Comparison of ENCODE assay signal across 13 mouse cellular contexts in genomic region chr16:33732846-33733580, GRCm38 (mm10). TPM values are rescaled to one million over a fixed set of nuclear protein-coding genes. Genes with fewer than 3 reads are reported as not detected.
DNase-seq lines count a peak whose midpoint lies in the region; ATAC-seq and TF ChIP-seq lines count a peak whose summit lies in the region.
"Had no signal": no experiment of that assay in that cellular context is flagged by ENCODE, and none has a peak within 500 bp of the region (broad histone marks: within the 10 kb centered on the region; RNA-seq: fewer than 3 reads in every experiment).

No protein-coding gene starts in this region.

- DNase-seq in gastrocnemius, adult 2 months, result no peak
- no peak for DNase-seq in gastrocnemius, adult 18-20 months (ENCODE audit: low spot score)
- peak; percentile 72 to 76 for DNase-seq in B cell, adult 2 months
- DNase-seq in liver, postnatal 0 days, result no peak
- no peak for DNase-seq in heart, adult 11 months
- no peak for DNase-seq in heart, embryonic 10.5 days (ENCODE audit: low spot score)
- DNase-seq: gastrocnemius, postnatal 14 days; kidney, postnatal 14 days; lung, postnatal 4 days had no signal

- intact Hi-C loops in gastrocnemius, adult 2 months (cut with DNase I), result no loop called here

- no peaks in the 10 kb centered on the region for H3K9me3 ChIP-seq in forebrain, embryonic 12.5 days
- no peaks in the 10 kb centered on the region for H3K9me3 ChIP-seq in liver, postnatal 0 days (ENCODE audit: low read length)
- no peaks in the 10 kb centered on the region for H3K9me3 ChIP-seq in heart, embryonic 10.5 days
- H3K9me3 ChIP-seq: embryonic facial prominence, embryonic 13.5 days; limb, embryonic 12.5 days had no signal

- 68% methylated on average over 15 of the region's 15 CpGs for WGBS in forebrain, embryonic 12.5 days
- WGBS in liver, postnatal 0 days (ENCODE audit: insufficient replicate concordance), result 52% methylated on average over 15 of the region's 15 CpGs
- 83% methylated on average over 15 of the region's 15 CpGs for WGBS in heart, embryonic 10.5 days

- H3K9ac ChIP-seq in forebrain, embryonic 12.5 days, result no peak overlapping the region
- H3K9ac ChIP-seq in liver, postnatal 0 days (replicated peaks), result no peak overlapping the region
- H3K9ac ChIP-seq: embryonic facial prominence, embryonic 13.5 days; limb, embryonic 12.5 days had no signal

- no peak for ATAC-seq in forebrain, embryonic 12.5 days (ENCODE audit: low FRiP score)
- ATAC-seq in liver, postnatal 0 days, result no peak
- no peak for ATAC-seq in megakaryocyte, adult 5-6 weeks (ENCODE audit: poor library complexity, severe bottlenecking)

- H3K4me2 ChIP-seq in forebrain, embryonic 12.5 days, result no peak overlapping the region
- no peak overlapping the region for H3K4me2 ChIP-seq in liver, postnatal 0 days (ENCODE audit: low read depth, low read length)
- H3K4me2 ChIP-seq: embryonic facial prominence, embryonic 13.5 days; limb, embryonic 12.5 days had no signal

- peaks cover 59% of the 10 kb centered on the region for H3K4me1 ChIP-seq in forebrain, embryonic 12.5 days
- H3K4me1 ChIP-seq in liver, postnatal 0 days (ENCODE audit: insufficient read depth), result peaks cover 9% of the 10 kb centered on the region
- H3K4me1 ChIP-seq in heart, embryonic 10.5 days, result peaks cover 20% of the 10 kb centered on the region

- TF ChIP-seq CTCF in gastrocnemius, adult 2 months (IDR thresholded peaks at IDR 0.05), result no peak
- TF ChIP-seq CTCF in liver, postnatal 0 days (IDR thresholded peaks at IDR 0.05; ENCODE audit: low read depth), result no peak

- no peaks in the 10 kb centered on the region for H3K27me3 ChIP-seq in forebrain, embryonic 12.5 days
- no peaks in the 10 kb centered on the region for H3K27me3 ChIP-seq in liver, postnatal 0 days (ENCODE audit: insufficient read depth, low read length)
- no peaks in the 10 kb centered on the region for H3K27me3 ChIP-seq in heart, embryonic 10.5 days (ENCODE audit: insufficient read depth, poor library complexity, severe bottlenecking)
- H3K27me3 ChIP-seq: embryonic facial prominence, embryonic 13.5 days; limb, embryonic 12.5 days had no signal

- H3K4me3 ChIP-seq in gastrocnemius, adult 2 months, result no peak overlapping the region
- H3K4me3 ChIP-seq in forebrain, embryonic 12.5 days (replicated peaks), result no peak overlapping the region
- H3K4me3 ChIP-seq in liver, postnatal 0 days (ENCODE audit: low read depth, low read length), result no peak overlapping the region
- H3K4me3 ChIP-seq in heart, embryonic 10.5 days, result no peak overlapping the region
- H3K4me3 ChIP-seq: embryonic facial prominence, embryonic 13.5 days; limb, embryonic 12.5 days had no signal

- peaks cover 44% of the 10 kb centered on the region for H3K36me3 ChIP-seq in forebrain, embryonic 12.5 days (replicated peaks)
- peaks cover 23% of the 10 kb centered on the region for H3K36me3 ChIP-seq in liver, postnatal 0 days (replicated peaks; ENCODE audit: insufficient read depth, low read length)
- peaks cover 55% of the 10 kb centered on the region for H3K36me3 ChIP-seq in heart, embryonic 10.5 days

- TF ChIP-seq EP300 in liver, postnatal 0 days (IDR thresholded peaks at IDR 0.05; ENCODE audit: low read depth), result no peak

- H3K27ac ChIP-seq in gastrocnemius, adult 2 months, result peak overlapping the region; percentile 46; the same call in 1 of the 2 replicates
- H3K27ac ChIP-seq in forebrain, embryonic 12.5 days, result peak overlapping the region; percentile 90
- peak overlapping the region; percentile 67 for H3K27ac ChIP-seq in liver, postnatal 0 days (ENCODE audit: low read depth)
- H3K27ac ChIP-seq in heart, embryonic 10.5 days, result no peak overlapping the region
- H3K27ac ChIP-seq: embryonic facial prominence, embryonic 13.5 days; limb, embryonic 12.5 days had no signal

RNA-seq across cellular contexts. Expression of gene Heg1, which starts 48.8 kb away (rescaled TPM):
- total RNA-seq in gastrocnemius, adult 2 months (2021), result 10 to 100 TPM; 30.4 to 43.3 TPM
- total RNA-seq in gastrocnemius, adult 18-20 months (2021), result 10 to 100 TPM; 20.8 to 34.1 TPM
- 36.5 and 37.7 TPM in 2 replicates for polyA plus RNA-seq in forebrain, embryonic 12.5 days (2016; fragmentation: Nextera tagmentation; extraction: Ambion mirVana)
- 4.4 and 4.7 TPM in 2 replicates for polyA plus RNA-seq in liver, postnatal 0 days (2015; fragmentation: Nextera tagmentation; extraction: Ambion mirVana)
- total RNA-seq in megakaryocyte, adult 5-6 weeks (2015), result 21.0 and 21.5 TPM in 2 replicates
- 10.7 and 12.0 TPM in 2 replicates for total RNA-seq in megakaryocyte, adult 5-6 weeks (2017)
- polyA plus RNA-seq in heart, embryonic 10.5 days (2016; fragmentation: Nextera tagmentation; extraction: Ambion mirVana), result 26.3 and 33.0 TPM in 2 replicates

Comparison
In these comparisons a context has a peak if more than half of its experiments do, and no peak if none do; other contexts are left out.
1. DNase-seq: peak in B cell, adult 2 months (2 of 2); none in gastrocnemius, adult 2 months (single experiment), gastrocnemius, adult 18-20 months (single experiment), liver, postnatal 0 days (single experiment), heart, adult 11 months (single experiment) and heart, embryonic 10.5 days (single experiment).